Mouse (Mus musculus) thymus, adult 2 months (tissue): ENCODE data around the gene Asxl1. TPM values are rescaled to one million over a fixed set of nuclear protein-coding genes. Genes with fewer than 3 reads are reported as not detected.
A peak's percentile ranks its signal among the peaks of the same experiment; 100 is the strongest.

Experiments
- DNase-seq: peaks from one replicate; pipeline ENCODE4 v3.0.0; 2021
- H3K27ac ChIP-seq: fragments of 200-500 bp; 2 replicates; pipeline ENCODE4 v1.5.1; 2012; ENCODE audit warnings: low read length, control low read depth; ENCODE audit not compliant: control insufficient read depth, insufficient read depth
- H3K27me3 ChIP-seq: fragments of 200-500 bp; 2 replicates; pipeline ENCODE4 v1.6.1; 2012; ENCODE audit warnings: mild to moderate bottlenecking, low read length, moderate library complexity, mixed read lengths; ENCODE audit not compliant: control insufficient read depth, insufficient read depth
- H3K36me3 ChIP-seq: fragments of 200-500 bp; 2 replicates; pipeline ENCODE4 v1.6.1; 2012; ENCODE audit warnings: mild to moderate bottlenecking, low read length, moderate library complexity; ENCODE audit not compliant: control insufficient read depth, insufficient read depth
- H3K4me1 ChIP-seq: fragments of 200-500 bp; replicated peaks from 2 replicates; pipeline ENCODE4 v1.6.1; 2012; ENCODE audit warnings: low read length; ENCODE audit not compliant: control insufficient read depth, insufficient read depth
- H3K4me3 ChIP-seq: fragments of 200-500 bp; 2 replicates; pipeline ENCODE4 v1.5.1; 2012; ENCODE audit warnings: mild to moderate bottlenecking, low read length, control low read depth, moderate library complexity; ENCODE audit not compliant: control insufficient read depth, insufficient read depth
- CTCF ChIP-seq: fragments of 200-500 bp; IDR thresholded peaks from 2 replicates; pipeline ENCODE4 v1.5.1; 2012; ENCODE audit warnings: mild to moderate bottlenecking, control low read depth, low read length, moderate library complexity, borderline replicate concordance; ENCODE audit not compliant: control insufficient read depth, poor library complexity, insufficient read depth; ENCODE audit errors: extremely low read depth
- POLR2A ChIP-seq: fragments of 200-500 bp; IDR thresholded peaks from 2 replicates; pipeline ENCODE4 v1.6.1; 2012; ENCODE audit warnings: mild to moderate bottlenecking, low read length, control low read depth, moderate library complexity; ENCODE audit not compliant: control insufficient read depth, poor library complexity, insufficient read depth; ENCODE audit errors: extremely low read depth
- WGBS: fragments of 180-500 bp; shearing (Covaris S2); methylation state at CpG from one replicate; pipeline ENCODE4 v1.1.7; 2018; 5-methylcytosine and 5-hydroxymethylcytosine counted together
- polyA plus RNA-seq: library from polyadenylated mRNA; depleted of rRNA; stranded (reverse); fragments of >200 nt; gene quantifications from 2 replicates; pipeline ENCODE4 v1.2.3, GENCODE M21; 2012

Gene Asxl1
- polyA plus RNA-seq, 1 experiment: 30.1 TPM

DNA sequence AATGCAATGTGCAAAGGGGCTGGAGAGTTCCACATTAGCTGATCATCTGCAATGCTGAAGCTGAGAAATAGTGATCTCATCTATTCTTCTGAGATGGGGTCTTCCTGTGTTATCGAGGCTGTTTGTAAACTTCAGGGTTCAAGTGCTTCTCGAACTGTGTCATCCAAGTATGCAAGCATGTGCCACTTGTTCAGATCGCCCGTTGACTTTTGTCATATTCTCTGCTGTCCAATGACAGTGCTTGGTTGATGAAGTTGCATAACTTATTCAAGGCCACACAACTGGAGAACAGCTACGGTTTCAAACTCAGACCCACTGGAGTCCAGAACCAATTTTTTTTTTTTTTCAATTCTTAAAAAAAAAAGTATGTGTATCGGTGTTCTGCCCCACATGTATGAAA is 3.5 kb upstream of the Asxl1 start:
- DNase-seq: no peak
- no peak overlapping the region for H3K27ac ChIP-seq
- no peaks in the 10 kb centered on the region for H3K36me3 ChIP-seq
- no peak overlapping the region for H3K4me3 ChIP-seq
- WGBS: 95% methylated on average over 6 of the region's 6 CpGs
- H3K4me1 ChIP-seq: peaks cover 16% of the 10 kb centered on the region
- TF ChIP-seq POLR2A (no peak), CTCF (no peak)
- no peaks in the 10 kb centered on the region for H3K27me3 ChIP-seq

DNA sequence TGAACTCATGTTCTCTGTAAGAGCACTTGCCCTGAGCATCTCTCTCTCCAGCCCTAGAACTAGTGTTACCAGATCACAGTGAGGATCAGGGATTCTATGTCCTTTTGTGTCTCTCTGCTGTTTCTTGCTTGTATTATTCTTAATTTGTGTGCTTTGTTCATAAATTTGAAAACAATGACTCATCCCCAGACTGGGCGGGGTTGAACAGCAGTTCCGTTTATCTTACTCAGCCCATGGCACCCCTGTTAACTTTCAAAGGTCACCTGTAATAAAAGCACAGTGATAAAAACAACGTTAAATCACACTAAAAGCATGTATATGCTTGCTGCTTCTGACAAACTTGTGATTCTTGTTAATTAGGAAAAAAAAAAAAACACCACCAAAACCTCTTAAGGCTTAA is 3.0 kb upstream of the Asxl1 start:
- H3K27me3 ChIP-seq: no peaks in the 10 kb centered on the region
- DNase-seq: no peak
- no peak for TF ChIP-seq POLR2A
- no peak for TF ChIP-seq CTCF
- H3K4me1 ChIP-seq: peaks cover 12% of the 10 kb centered on the region
- H3K4me3 ChIP-seq: no peak overlapping the region
- no peaks in the 10 kb centered on the region for H3K36me3 ChIP-seq
- no peak overlapping the region for H3K27ac ChIP-seq
- 92% methylated on average over 3 of the region's 3 CpGs for WGBS

DNA sequence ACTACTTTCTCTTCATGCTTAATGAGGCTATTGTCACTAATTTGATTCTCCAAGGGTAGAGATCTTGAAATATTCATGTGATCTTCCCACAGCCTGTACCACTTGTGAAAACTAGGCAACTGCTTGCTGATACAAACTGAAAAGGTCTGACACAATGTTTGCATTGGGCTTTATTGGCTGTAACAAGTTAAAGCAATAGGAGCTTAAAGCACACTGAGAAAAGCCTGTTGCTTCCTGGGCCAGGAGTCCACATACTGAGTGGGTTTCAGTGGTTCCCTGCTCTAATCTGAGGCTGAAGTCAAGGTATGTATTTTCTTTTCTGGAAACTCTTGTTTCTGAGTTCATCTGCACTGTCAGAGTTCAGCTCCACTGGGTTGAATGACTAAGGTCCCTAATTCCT is 2.4 kb upstream of the Asxl1 start:
- no peak for DNase-seq
- Histone ChIP-seq H3K4me1 (peaks cover 7% of the 10 kb centered on the region), H3K36me3 (no peaks in the 10 kb centered on the region), H3K27me3 (no peaks in the 10 kb centered on the region), H3K27ac (no peak overlapping the region), H3K4me3 (no peak overlapping the region)
- no peak for TF ChIP-seq CTCF
- no peak for TF ChIP-seq POLR2A

DNA sequence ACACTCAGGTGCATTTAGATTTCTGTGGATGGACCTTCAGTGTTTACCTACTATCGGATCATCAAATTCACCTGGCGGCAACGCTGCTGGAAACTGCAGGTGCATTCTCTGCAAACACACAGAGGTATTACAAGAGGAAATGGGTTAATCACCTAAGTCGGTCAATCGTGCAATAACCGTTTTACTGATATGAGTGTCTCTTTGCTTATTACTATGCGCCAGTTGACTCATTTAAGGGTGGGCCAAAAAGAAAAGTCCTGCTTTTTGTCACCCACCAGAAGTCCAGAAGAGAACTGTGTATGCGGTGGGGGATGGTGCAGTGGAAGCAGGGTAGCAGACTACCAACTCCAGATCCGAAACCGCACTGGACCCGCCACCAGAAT is 567 bp upstream of the Asxl1 start:
- Histone ChIP-seq H3K4me3 (peak overlapping the region; percentile 86), H3K27ac (peak overlapping the region; percentile 55; the same call in 1 of the 2 replicates), H3K27me3 (no peaks in the 10 kb centered on the region), H3K36me3 (no peaks in the 10 kb centered on the region), H3K4me1 (peaks cover 2% of the 10 kb centered on the region)
- no peak for TF ChIP-seq CTCF
- TF ChIP-seq POLR2A: no peak
- no peak for DNase-seq
- WGBS: 1% methylated on average over 11 of the region's 11 CpGs

DNA sequence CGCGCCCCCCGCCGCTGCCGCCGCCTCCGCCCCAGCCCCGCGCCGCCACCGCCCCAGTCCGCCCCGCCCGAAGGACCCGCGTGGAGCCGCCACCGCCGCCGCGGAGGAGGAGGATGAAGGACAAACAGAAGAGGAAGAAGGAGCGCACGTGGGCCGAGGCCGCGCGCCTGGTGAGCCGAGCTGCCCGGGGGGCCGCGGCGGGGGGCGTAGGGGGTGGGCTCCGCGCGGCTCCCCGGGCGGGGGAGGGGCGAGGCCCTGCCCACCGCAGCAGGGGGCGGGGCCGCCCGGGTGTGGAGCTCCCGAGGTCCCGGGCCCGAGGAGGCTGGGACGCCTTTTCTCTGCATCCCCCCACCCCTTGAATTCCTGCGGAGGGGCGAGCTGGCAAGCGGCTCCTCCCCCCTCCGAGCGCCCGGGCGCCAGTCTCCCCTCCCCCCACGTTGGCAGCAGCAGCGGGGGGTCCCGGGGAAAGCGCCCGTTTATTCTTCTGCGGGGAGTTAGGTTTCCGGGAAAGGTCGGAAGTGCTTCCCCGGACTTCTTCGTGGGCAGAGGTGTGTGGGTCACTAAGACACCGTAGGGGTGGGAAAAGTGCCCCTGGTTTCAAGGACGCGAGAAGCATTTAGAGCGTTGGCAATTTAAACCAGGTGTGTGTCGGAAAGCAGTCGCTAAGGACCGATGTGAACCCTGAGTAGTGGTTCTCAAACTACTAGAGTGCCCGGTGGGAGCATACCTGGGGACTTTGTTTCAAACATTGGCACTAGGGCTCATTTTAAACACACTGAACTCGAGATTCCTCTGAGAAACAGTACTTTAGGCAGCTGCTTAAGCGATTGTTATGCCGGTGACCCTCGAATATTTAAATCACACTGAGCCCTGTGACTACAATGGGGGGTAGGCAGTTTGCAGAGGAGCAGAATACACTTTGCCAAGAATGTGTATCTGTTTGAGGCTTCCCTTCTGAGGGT is 873 bp downstream of the Asxl1 start:
- peak; percentile 68 for DNase-seq
- TF ChIP-seq CTCF (no peak), POLR2A (no peak)
- 1% methylated on average over 65 of the region's 76 CpGs for WGBS

DNA sequence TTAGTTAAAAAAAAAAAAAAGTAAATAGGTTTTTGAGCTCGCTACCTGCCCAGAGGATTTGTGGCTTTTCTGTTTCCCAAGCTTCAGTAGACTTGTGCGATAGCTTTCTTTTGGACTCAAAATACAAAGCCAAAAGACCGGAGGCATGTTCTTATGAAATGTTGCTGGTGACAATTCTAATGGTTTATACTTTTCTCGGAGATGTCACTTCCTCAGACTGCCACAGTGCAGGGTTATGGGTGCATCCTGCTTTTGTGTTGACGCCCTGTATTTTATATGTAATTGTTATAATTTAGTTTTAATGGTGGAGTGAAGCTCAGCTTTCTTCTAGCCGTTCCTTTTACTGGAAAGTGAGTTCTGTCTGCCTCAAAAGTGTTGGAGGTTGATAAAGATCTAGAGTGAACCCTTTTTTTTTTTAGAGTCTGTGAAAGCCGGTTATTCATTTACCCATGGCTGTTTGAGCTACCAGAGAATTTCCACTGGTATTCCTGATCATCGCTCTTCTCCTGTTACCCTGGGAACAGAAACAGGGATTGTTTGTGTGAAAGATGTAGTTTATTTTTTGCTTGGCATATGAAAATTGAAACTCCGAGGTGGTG is 1.7 kb downstream of the Asxl1 start:
- DNase-seq: no peak
- no peak for TF ChIP-seq POLR2A
- no peak for TF ChIP-seq CTCF
- H3K27me3 ChIP-seq: no peaks in the 10 kb centered on the region
- no peak overlapping the region; the same call in 1 of the 2 replicates for H3K27ac ChIP-seq
- H3K4me1 ChIP-seq: peaks cover 2% of the 10 kb centered on the region
- no peak overlapping the region for H3K4me3 ChIP-seq
- WGBS: 2% methylated on average over 9 of the region's 9 CpGs
- H3K36me3 ChIP-seq: peaks cover 3% of the 10 kb centered on the region

More for the DNA sequence above, 873 bp downstream of the Asxl1 start:
- Histone ChIP-seq H3K4me3 (peak overlapping the region; percentile 97), H3K4me1 (peaks cover 2% of the 10 kb centered on the region), H3K36me3 (no peaks in the 10 kb centered on the region), H3K27ac (peak overlapping the region; percentile 87), H3K27me3 (no peaks in the 10 kb centered on the region)
